Mouse (Mus musculus) stomach, postnatal 0 days (tissue): ENCODE measurements around the gene Cyb5b. TPM values are rescaled to one million over a fixed set of nuclear protein-coding genes. Genes with fewer than 3 reads are reported as not detected.
A peak's percentile ranks its signal among the peaks of the same experiment; 100 is the strongest.

Source experiments
- ATAC-seq: fragments of 200-750 bp; cut with Nextera tagmentation; 2 replicates; pipeline ENCODE4 v1.8.0; 2017; ENCODE audit not compliant: low FRiP score, low TSS enrichment
- DNase-seq: peaks from one replicate; pipeline ENCODE4 v3.0.0-alpha.2; 2016; ENCODE audit warnings: low spot score
- H3K27ac ChIP-seq: fragments of 300-500 bp; sonication (generic); replicated peaks from 2 replicates; pipeline ENCODE4 v1.5.1; 2014; ENCODE audit warnings: mild to moderate bottlenecking, control low read depth
- H3K27me3 ChIP-seq: fragments of 300-500 bp; sonication (generic); 2 replicates; pipeline ENCODE4 v1.6.1; 2014; ENCODE audit warnings: low read length; ENCODE audit not compliant: control insufficient read depth, insufficient read depth
- H3K36me3 ChIP-seq: fragments of 300-500 bp; sonication (generic); 2 replicates; pipeline ENCODE4 v1.6.1; 2014; ENCODE audit warnings: low read length, mixed read lengths; ENCODE audit not compliant: control insufficient read depth, insufficient read depth
- H3K4me1 ChIP-seq: fragments of 300-500 bp; sonication (generic); replicated peaks from 2 replicates; pipeline ENCODE4 v1.6.1; 2014; ENCODE audit warnings: antibody characterized with exemption; ENCODE audit not compliant: control insufficient read depth, insufficient read depth
- H3K4me2 ChIP-seq: fragments of 300-500 bp; sonication (generic); replicated peaks from 2 replicates; pipeline ENCODE4 v1.6.1; 2014; ENCODE audit warnings: low read depth, mild to moderate bottlenecking, control low read depth, moderate library complexity
- H3K4me3 ChIP-seq: fragments of 300-500 bp; sonication (generic); 2 replicates; pipeline ENCODE4 v1.5.1; 2014; ENCODE audit warnings: low read depth, low read length, control low read depth
- H3K9ac ChIP-seq: fragments of 300-500 bp; sonication (generic); 2 replicates; pipeline ENCODE4 v1.6.1; 2014; ENCODE audit warnings: mild to moderate bottlenecking, low read length, control low read depth, mixed read lengths
- H3K9me3 ChIP-seq: fragments of 300-500 bp; sonication (generic); 2 replicates; pipeline ENCODE4 v1.6.1; 2016; ENCODE audit warnings: low read length; ENCODE audit not compliant: control insufficient read depth
- CTCF ChIP-seq: IDR thresholded peaks from 2 replicates; pipeline ENCODE4 v1.5.1; 2016; ENCODE audit warnings: antibody characterized with exemption, low read depth, mild to moderate bottlenecking, moderate library complexity
- EP300 ChIP-seq: optimal IDR thresholded peaks from 2 replicates; pipeline ENCODE3; 2016; ENCODE audit warnings: antibody characterized with exemption
- WGBS: fragments of 180-500 bp; shearing (Covaris S2); extraction: QIAGEN DNeasy Blood & Tissue Kit; methylation state at CpG from one replicate; pipeline ENCODE4 v1.1.7; 2014; 5-methylcytosine and 5-hydroxymethylcytosine counted together
- polyA plus RNA-seq: library from polyadenylated mRNA; unstranded; fragments of >200 nt; fragmentation: Nextera tagmentation; extraction: Ambion mirVana; gene quantifications from 2 replicates; pipeline ENCODE4 v1.2.1, GENCODE M21; 2015

Gene Cyb5b
- polyA plus RNA-seq, 1 experiment from 2014 or later, result 52.6 TPM

DNA sequence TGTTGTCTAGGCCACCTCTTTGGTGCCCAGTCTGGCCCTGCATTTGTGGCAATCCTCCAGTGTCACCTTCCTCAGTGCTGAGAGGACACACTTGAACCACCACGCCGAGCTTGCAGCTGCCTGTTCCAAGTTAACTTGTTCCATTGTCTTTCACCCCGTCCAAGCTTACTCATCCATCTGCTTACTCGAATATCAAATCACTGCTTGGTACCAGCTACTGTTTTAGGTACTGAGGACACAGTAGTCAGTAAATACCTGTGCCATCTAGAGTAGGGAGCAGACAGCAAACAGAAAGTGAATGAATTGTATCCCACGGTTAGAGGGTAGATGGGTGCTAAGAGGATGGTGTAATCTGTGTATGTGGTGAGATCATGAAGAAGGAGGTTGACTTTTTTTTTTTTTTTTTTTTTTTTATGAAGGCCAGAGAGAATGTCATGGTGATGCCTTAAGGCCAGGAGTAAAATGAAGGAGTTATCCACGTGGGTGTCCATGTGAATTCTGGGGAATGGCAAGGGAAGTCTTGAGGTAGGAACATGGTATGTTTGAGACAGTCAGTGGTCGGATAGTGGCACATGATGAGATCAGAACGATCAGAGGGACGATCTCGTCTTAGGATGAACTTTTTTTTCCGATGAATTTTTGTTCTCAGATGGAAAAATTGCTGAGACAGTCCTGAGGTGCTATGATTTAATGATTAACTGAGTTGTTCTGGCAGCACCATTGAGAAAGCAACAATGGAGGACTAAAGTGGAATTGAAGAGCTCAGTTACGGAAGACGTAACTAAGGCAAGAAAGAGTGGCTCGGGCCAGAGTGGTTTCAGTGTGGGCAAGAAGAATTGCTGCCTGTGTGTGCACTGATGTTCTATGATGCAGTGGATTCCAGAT, 3.1 kb downstream of the Cyb5b start:
- TF ChIP-seq CTCF, result no peak
- TF ChIP-seq EP300, result no peak
- Histone ChIP-seq H3K4me1 (0 out of 2 replicates have a peak, but pooled peaks cover 3% of the 10 kb centered on the region), H3K4me2 (no peak overlapping the region), H3K27ac (no peak overlapping the region), H3K9me3 (no peaks in the 10 kb centered on the region), H3K9ac (no peak overlapping the region), H3K4me3 (no peak overlapping the region), H3K36me3 (peaks cover 3% of the 10 kb centered on the region; the same call in 1 of the 2 replicates), H3K27me3 (no peaks in the 10 kb centered on the region)
- ATAC-seq (no peak), DNase-seq (no peak)
- WGBS, result 83% methylated on average over 14 of the region's 14 CpGs

DNA sequence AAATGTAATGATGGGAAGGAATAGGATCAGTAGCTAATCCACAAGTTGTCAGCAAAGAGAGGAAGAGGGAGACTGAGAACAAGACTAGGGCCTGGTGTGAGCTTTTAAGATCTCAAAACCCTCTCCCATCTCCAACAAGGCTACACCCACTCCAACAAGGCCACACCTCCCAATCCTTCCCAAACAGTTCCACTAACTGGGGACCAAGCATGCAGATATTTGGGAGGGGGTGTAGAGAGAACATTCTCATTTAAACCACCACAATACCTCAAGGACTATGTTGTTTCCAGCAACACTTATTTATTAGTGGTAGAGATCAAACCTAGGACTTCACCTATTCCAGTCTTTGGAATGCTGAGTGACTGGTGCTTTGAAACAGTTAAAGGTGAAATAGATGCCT, 6.4 kb downstream of the Cyb5b start:
- Histone ChIP-seq H3K36me3 (peaks cover 3% of the 10 kb centered on the region; the same call in 1 of the 2 replicates), H3K4me3 (no peak overlapping the region), H3K9ac (no peak overlapping the region), H3K27ac (no peak overlapping the region), H3K4me1 (no peaks in the 10 kb centered on the region), H3K27me3 (no peaks in the 10 kb centered on the region), H3K9me3 (no peaks in the 10 kb centered on the region), H3K4me2 (no peak overlapping the region)
- no peak for TF ChIP-seq CTCF
- TF ChIP-seq EP300, result no peak
- DNase-seq (no peak), ATAC-seq (no peak)

- DNase-seq (no peak), ATAC-seq (no peak)
- WGBS, result 40% methylated on average over 1 of the region's 1 CpGs
Measured at GRCm38 (mm10) chr8:107157836-107158235, 7.4 kb downstream of the Cyb5b start.

DNA sequence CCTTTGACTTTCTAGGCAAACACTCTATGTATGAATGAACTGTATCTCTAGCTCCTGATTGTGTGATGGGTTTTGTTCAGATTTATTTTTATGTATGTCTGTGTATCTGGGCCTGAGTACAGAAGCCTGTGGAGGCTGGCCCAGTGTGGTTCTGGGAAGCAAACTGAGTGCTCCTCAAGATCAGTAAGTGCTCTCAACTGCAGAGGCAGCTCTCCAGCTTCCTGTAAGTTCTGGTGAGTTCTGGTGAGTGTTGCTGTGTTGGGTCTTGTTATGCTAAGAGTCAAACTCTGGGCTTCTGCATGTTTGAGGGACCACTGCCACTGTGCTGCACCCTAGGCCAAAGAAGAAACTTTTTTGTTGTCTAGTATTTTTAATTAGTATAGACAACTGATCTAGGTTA, 8.4 kb downstream of the Cyb5b start:
- H3K27ac ChIP-seq, result no peak overlapping the region
- no peak for TF ChIP-seq EP300
- no peak for ATAC-seq
- no peak overlapping the region for H3K9ac ChIP-seq
- no peak for DNase-seq
- H3K9me3 ChIP-seq, result no peaks in the 10 kb centered on the region
- no peaks in the 10 kb centered on the region for H3K4me1 ChIP-seq
- H3K4me3 ChIP-seq, result no peak overlapping the region
- no peaks in the 10 kb centered on the region for H3K36me3 ChIP-seq
- H3K4me2 ChIP-seq, result no peak overlapping the region
- H3K27me3 ChIP-seq, result no peaks in the 10 kb centered on the region

More at GRCm38 (mm10) chr8:107157836-107158235, 7.4 kb downstream of the Cyb5b start:
- no peak overlapping the region for H3K4me3 ChIP-seq
- peaks cover 3% of the 10 kb centered on the region; the same call in 1 of the 2 replicates for H3K36me3 ChIP-seq
- no peaks in the 10 kb centered on the region for H3K27me3 ChIP-seq
- no peak overlapping the region for H3K27ac ChIP-seq
- H3K4me1 ChIP-seq, result no peaks in the 10 kb centered on the region
- no peaks in the 10 kb centered on the region for H3K9me3 ChIP-seq
- no peak for TF ChIP-seq CTCF
- H3K9ac ChIP-seq, result no peak overlapping the region
- H3K4me2 ChIP-seq, result no peak overlapping the region

DNA sequence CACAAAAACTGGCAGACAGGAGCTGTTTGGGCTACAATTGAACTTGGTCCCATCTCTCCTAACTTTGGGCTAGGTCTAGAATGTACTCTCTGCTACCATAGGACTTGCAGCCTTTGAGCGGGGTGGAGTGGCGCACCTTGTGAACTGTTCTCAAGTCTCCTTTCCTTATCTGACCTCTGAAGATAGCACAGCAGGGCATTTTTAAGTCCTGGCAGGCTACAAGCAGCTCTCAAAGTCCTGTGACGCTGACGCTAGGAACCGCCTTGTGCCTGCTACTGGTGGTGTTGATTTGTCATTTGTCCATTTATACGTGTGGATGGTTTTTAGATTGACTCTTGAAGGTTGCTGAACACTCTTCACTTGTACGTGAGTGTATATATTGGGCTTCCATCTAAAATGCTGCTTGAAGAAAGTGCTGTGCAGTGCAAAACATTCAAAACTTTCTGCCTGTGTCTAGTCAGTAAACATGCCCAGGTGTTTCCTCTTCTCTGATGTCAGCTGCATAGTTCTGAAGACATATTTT, 13.9 kb downstream of the Cyb5b start:
- peak; percentile 37 for DNase-seq
- no peak overlapping the region for H3K27ac ChIP-seq
- H3K4me2 ChIP-seq, result no peak overlapping the region
- TF ChIP-seq CTCF (no peak), EP300 (no peak)
- no peaks in the 10 kb centered on the region for H3K27me3 ChIP-seq
- 57% methylated on average over 7 of the region's 7 CpGs for WGBS
- ATAC-seq, result peak; percentile 60; the same call in 1 of the 2 replicates
- no peak overlapping the region for H3K9ac ChIP-seq
- 0 out of 2 replicates have a peak, but pooled peaks cover 5% of the 10 kb centered on the region for H3K36me3 ChIP-seq
- H3K9me3 ChIP-seq, result no peaks in the 10 kb centered on the region
- H3K4me1 ChIP-seq, result no peaks in the 10 kb centered on the region
- no peak overlapping the region for H3K4me3 ChIP-seq

GRCm38 (mm10) chr8:107165745-107166144, 15.3 kb downstream of the Cyb5b start:
- WGBS, result 91% methylated on average over 9 of the region's 9 CpGs
- no peaks in the 10 kb centered on the region for H3K4me1 ChIP-seq
- H3K9ac ChIP-seq, result no peak overlapping the region
- DNase-seq (no peak), ATAC-seq (no peak)
- TF ChIP-seq EP300 (no peak), CTCF (no peak)
- H3K9me3 ChIP-seq, result no peaks in the 10 kb centered on the region
- no peaks in the 10 kb centered on the region for H3K27me3 ChIP-seq
- no peak overlapping the region for H3K27ac ChIP-seq
- H3K4me3 ChIP-seq, result no peak overlapping the region
- no peak overlapping the region for H3K4me2 ChIP-seq
- H3K36me3 ChIP-seq, result 0 out of 2 replicates have a peak, but pooled peaks cover 5% of the 10 kb centered on the region
